Mouse (Mus musculus) brain, embryonic 14.5 days (tissue): ENCODE data around the gene Jazf1.

ENCODE experiments used
- CTCF ChIP-seq: fragments of 200-500 bp; IDR thresholded peaks from 2 replicates; pipeline ENCODE4 v1.5.1; 2012; ENCODE audit warnings: inconsistent platforms, mild to moderate bottlenecking, moderate library complexity, borderline replicate concordance; ENCODE audit not compliant: insufficient read depth, insufficient read length; ENCODE audit errors: extremely low read depth
- POLR2A ChIP-seq: fragments of 200-500 bp; IDR thresholded peaks from 2 replicates; pipeline ENCODE4 v1.6.1; 2012; ENCODE audit warnings: mild to moderate bottlenecking, inconsistent platforms, borderline replicate concordance; ENCODE audit not compliant: poor library complexity, insufficient read depth, insufficient read length, severe bottlenecking; ENCODE audit errors: extremely low read depth

DNA sequence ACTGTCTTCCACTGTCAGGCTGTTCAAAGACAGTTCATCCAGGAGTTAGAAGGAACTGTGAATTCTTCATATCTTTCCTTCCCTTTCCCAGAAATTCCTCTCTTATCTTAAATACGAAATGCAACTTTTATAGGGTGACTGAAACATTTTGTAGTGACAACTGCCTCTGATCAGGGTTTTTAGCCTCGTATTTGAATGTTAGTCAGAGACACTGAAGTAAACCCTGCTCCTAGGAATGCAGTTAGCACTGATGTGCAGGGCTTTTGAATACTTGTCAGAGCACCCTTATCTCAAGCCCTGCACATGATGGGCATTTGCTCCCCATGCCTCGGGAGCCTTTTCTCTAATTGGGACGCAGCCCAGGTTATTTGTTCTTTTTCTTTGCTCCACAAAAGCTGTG is 338.1 kb downstream of the Jazf1 start:
- TF ChIP-seq POLR2A = no peak
- no peak for TF ChIP-seq CTCF
